Mouse (Mus musculus) myocyte (in vitro differentiated cells): ENCODE results near the gene Slit3. TPM values are rescaled to one million over a fixed set of nuclear protein-coding genes. Genes with fewer than 3 reads are reported as not detected.

Source experiments
- H3K27me3 ChIP-seq: one replicate; pipeline ENCODE4 v1.6.1; 2011; ENCODE audit not compliant: control insufficient read depth, insufficient read depth, insufficient read length
- H3K36me3 ChIP-seq: one replicate; pipeline ENCODE4 v1.6.1; 2011; ENCODE audit not compliant: control insufficient read depth, insufficient read depth
- H3K4me2 ChIP-seq: one replicate; pipeline ENCODE4 v1.6.1; 2011; ENCODE audit warnings: low read depth, control low read depth
- H3K4me3 ChIP-seq: one replicate; pipeline ENCODE4 v1.5.1; 2011; ENCODE audit warnings: mild to moderate bottlenecking, control low read depth, moderate library complexity
- H3K79me2 ChIP-seq: one replicate; pipeline ENCODE4 v1.6.1; 2011; ENCODE audit not compliant: control insufficient read depth, insufficient read depth
- H3ac ChIP-seq: one replicate; pipeline ENCODE4 v1.6.1; 2011; ENCODE audit not compliant: control insufficient read depth, insufficient read length
- CEBPB ChIP-seq: IDR thresholded peaks from 2 replicates; pipeline ENCODE4 v1.6.1; 2011; ENCODE audit warnings: mild to moderate bottlenecking, moderate library complexity; ENCODE audit not compliant: poor library complexity, insufficient read depth, severe bottlenecking
- E2F4 ChIP-seq: IDR thresholded peaks from one replicate; pipeline ENCODE4 v1.6.1; 2011; ENCODE audit warnings: mild to moderate bottlenecking, control low read depth, moderate library complexity; ENCODE audit not compliant: insufficient read depth
- MAX ChIP-seq: IDR thresholded peaks from one replicate; pipeline ENCODE4 v1.6.1; 2011; ENCODE audit warnings: low read depth, mild to moderate bottlenecking, control low read depth
- MYOD1 ChIP-seq, 3 experiments: IDR thresholded peaks; one replicate each; pipeline ENCODE4 v1.6.1; 2011; ENCODE audit warnings: control low read depth in 2 of 3, low read depth in 2 of 3, mild to moderate bottlenecking in 2 of 3, moderate library complexity in 1 of 3; ENCODE audit not compliant: insufficient read length in 2 of 3, control insufficient read depth in 1 of 3
- MYOG ChIP-seq, 3 experiments: IDR thresholded peaks; one replicate each; pipeline ENCODE4 v1.6.1; 2011; ENCODE audit warnings: control low read depth in 2 of 3, low read depth in 2 of 3, mild to moderate bottlenecking in 2 of 3; ENCODE audit not compliant: insufficient read length in 2 of 3, control insufficient read depth in 1 of 3, insufficient read depth in 1 of 3
- POLR2A ChIP-seq: IDR thresholded peaks from one replicate; pipeline ENCODE4 v1.6.1; 2011; ENCODE audit warnings: low read depth, mild to moderate bottlenecking, control low read depth, moderate library complexity; ENCODE audit not compliant: insufficient read length
- POLR2AphosphoS2 ChIP-seq: IDR thresholded peaks from one replicate; pipeline ENCODE4 v1.6.1; 2011; ENCODE audit warnings: low read depth, control low read depth; ENCODE audit not compliant: insufficient read length
- REST ChIP-seq: IDR thresholded peaks from one replicate; pipeline ENCODE4 v1.6.1; 2011; ENCODE audit warnings: mild to moderate bottlenecking, control low read depth, moderate library complexity; ENCODE audit not compliant: insufficient read depth, insufficient read length
- SRF ChIP-seq: IDR thresholded peaks from one replicate; pipeline ENCODE4 v1.6.1; 2011; ENCODE audit warnings: low read depth; ENCODE audit not compliant: control insufficient read depth, insufficient read length
- TCF12 ChIP-seq: IDR thresholded peaks from one replicate; pipeline ENCODE4 v1.6.1; 2011; ENCODE audit warnings: mild to moderate bottlenecking, control low read depth; ENCODE audit not compliant: poor library complexity, insufficient read depth, severe bottlenecking
- TCF3 ChIP-seq: IDR thresholded peaks from one replicate; pipeline ENCODE4 v1.6.1; 2011; ENCODE audit warnings: low read depth, control low read depth; ENCODE audit not compliant: insufficient read length
- USF1 ChIP-seq: IDR thresholded peaks from one replicate; pipeline ENCODE4 v1.6.1; 2011; ENCODE audit warnings: low read depth, mild to moderate bottlenecking, control low read depth, moderate library complexity
- polyA plus RNA-seq: library from polyadenylated mRNA; unstranded; fragments of >200 nt; fragmentation: generic; extraction: Trizol; gene quantifications from one replicate; pipeline ENCODE4 v1.2.1, GENCODE M21; 2012; ENCODE audit warnings: missing spikeins

Slit3 gene
- polyA plus RNA-seq, 1 experiment, result not detected

DNA sequence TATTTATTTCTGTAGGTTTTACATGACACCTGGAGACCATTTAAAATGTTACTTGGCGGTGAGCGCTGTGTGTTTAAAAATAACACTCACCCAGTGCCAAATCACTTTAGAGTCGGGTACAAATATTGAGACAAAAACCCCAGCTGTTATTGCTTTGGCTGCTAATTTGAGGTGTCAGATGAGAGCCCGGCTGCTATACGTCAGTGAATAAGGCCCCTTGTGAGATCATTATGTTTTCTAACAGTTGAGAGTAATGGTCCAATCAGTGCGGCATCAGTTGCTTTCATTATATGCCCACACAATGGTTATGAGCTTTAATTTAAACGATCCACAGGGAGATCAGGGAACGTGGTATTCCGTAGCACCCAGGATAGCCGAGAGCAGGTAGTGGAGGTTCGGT is 435.2 kb downstream of the Slit3 start:
- Histone ChIP-seq H3ac (no peak overlapping the region), H3K36me3 (no peaks in the 10 kb centered on the region), H3K4me2 (no peak overlapping the region), H3K4me3 (no peak overlapping the region), H3K79me2 (no peaks in the 10 kb centered on the region), H3K27me3 (peaks cover 13% of the 10 kb centered on the region)
- TF ChIP-seq POLR2AphosphoS2, result no peak
- no peak for TF ChIP-seq E2F4
- TF ChIP-seq MYOD1 (IDR thresholded peaks at IDR 0.05; ENCODE audit: control insufficient read depth in 1 of 3, insufficient read length in 2 of 3, low read depth in 2 of 3), result no peak
- no peak for TF ChIP-seq REST
- no peak for TF ChIP-seq CEBPB
- no peak for TF ChIP-seq SRF
- no peak for TF ChIP-seq USF1
- no peak for TF ChIP-seq MYOG (IDR thresholded peaks at IDR 0.05; ENCODE audit: control insufficient read depth in 1 of 3, insufficient read depth in 1 of 3, insufficient read length in 2 of 3, low read depth in 2 of 3)
- TF ChIP-seq TCF3, result no peak
- TF ChIP-seq MAX, result no peak
- TF ChIP-seq POLR2A, result no peak
- no peak for TF ChIP-seq TCF12

DNA sequence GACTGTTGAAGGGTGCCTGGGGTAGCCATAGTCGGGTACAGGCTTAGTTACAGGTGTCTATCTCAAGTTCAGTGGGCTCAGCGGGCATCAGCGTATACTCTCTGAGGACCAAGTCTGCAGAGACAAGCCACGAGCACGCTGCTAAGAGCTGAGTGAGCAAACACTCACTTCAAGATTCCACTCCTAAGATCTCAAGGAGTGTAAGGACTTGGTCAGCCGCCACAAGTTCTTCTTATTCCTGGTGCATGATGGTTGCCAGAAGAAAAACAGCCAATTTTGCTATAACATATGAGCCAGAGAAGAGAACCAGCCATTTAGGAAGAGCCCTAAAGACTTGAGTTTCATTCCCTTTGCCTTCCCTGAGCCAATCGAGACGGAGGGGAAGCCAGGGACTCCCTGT is 436.5 kb downstream of the Slit3 start:
- no peak overlapping the region for H3K4me3 ChIP-seq
- H3ac ChIP-seq, result no peak overlapping the region
- H3K27me3 ChIP-seq, result peaks cover 19% of the 10 kb centered on the region
- TF ChIP-seq CEBPB (no peak), SRF (no peak), TCF3 (no peak), POLR2AphosphoS2 (no peak), E2F4 (no peak), MYOG (IDR thresholded peaks at IDR 0.05; ENCODE audit: control insufficient read depth in 1 of 3, insufficient read depth in 1 of 3, insufficient read length in 2 of 3, low read depth in 2 of 3) (no peak), TCF12 (no peak), MAX (no peak), POLR2A (no peak), MYOD1 (IDR thresholded peaks at IDR 0.05; ENCODE audit: control insufficient read depth in 1 of 3, insufficient read length in 2 of 3, low read depth in 2 of 3) (no peak), USF1 (no peak), REST (no peak)
- no peak overlapping the region for H3K4me2 ChIP-seq
- H3K36me3 ChIP-seq, result no peaks in the 10 kb centered on the region
- H3K79me2 ChIP-seq, result no peaks in the 10 kb centered on the region

DNA sequence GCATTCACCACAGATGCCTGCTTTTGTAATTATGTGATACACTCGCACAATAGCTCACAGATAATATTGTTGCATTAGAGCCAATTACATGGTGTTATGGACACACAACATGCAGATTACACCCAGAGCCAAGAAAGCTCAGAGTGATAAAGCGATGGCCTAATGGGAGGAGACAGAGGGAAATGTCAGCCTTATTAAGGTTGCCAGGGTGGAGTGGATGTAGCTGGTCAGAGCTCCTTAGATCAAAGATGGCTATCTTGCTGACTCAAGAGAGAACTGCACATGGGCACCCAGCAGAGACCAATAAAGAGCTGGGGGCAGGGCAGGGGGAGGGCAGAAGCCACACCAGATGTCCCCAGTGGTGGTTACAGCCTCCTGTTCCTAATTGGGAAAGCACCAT is 437.3 kb downstream of the Slit3 start:
- no peak overlapping the region for H3ac ChIP-seq
- peaks cover 19% of the 10 kb centered on the region for H3K27me3 ChIP-seq
- no peak overlapping the region for H3K4me3 ChIP-seq
- H3K79me2 ChIP-seq, result no peaks in the 10 kb centered on the region
- TF ChIP-seq MAX (no peak), TCF3 (no peak)
- no peaks in the 10 kb centered on the region for H3K36me3 ChIP-seq
- no peak overlapping the region for H3K4me2 ChIP-seq

DNA sequence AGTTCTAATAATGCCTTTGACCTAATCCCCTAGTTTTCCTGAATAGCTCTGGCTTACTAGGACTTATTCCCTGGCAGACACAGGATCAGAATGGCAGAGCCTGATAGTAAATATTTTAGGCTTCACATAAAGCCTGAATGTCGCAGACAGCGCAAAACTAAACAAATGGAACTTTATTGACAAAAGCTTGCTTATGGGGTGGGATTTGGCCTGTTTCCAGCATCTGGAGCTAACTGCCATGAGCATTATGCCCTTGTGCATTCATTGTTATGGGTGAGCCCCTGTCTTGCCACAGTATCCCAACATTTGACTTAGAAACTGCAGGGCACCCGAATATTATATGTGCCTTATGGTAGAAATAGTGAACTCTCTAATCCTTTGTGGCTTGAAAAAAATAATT is 438.4 kb downstream of the Slit3 start:
- Histone ChIP-seq H3K36me3 (no peaks in the 10 kb centered on the region), H3K27me3 (peaks cover 19% of the 10 kb centered on the region), H3K4me3 (no peak overlapping the region), H3K4me2 (no peak overlapping the region), H3ac (no peak overlapping the region), H3K79me2 (no peaks in the 10 kb centered on the region)
- TF ChIP-seq CEBPB, result no peak
- TF ChIP-seq MYOG (IDR thresholded peaks at IDR 0.05; ENCODE audit: control insufficient read depth in 1 of 3, insufficient read depth in 1 of 3, insufficient read length in 2 of 3, low read depth in 2 of 3), result no peak
- TF ChIP-seq USF1, result no peak
- no peak for TF ChIP-seq POLR2A
- TF ChIP-seq MAX, result no peak
- TF ChIP-seq POLR2AphosphoS2, result no peak
- no peak for TF ChIP-seq SRF
- TF ChIP-seq TCF3, result no peak
- TF ChIP-seq TCF12, result no peak
- TF ChIP-seq REST, result no peak
- TF ChIP-seq E2F4, result no peak
- TF ChIP-seq MYOD1 (IDR thresholded peaks at IDR 0.05; ENCODE audit: control insufficient read depth in 1 of 3, insufficient read length in 2 of 3, low read depth in 2 of 3), result no peak

- H3ac ChIP-seq, result no peak overlapping the region
- no peaks in the 10 kb centered on the region for H3K79me2 ChIP-seq
- TF ChIP-seq TCF12 (no peak), MYOD1 (IDR thresholded peaks at IDR 0.05; ENCODE audit: control insufficient read depth in 1 of 3, insufficient read length in 2 of 3, low read depth in 2 of 3) (no peak), SRF (no peak), POLR2AphosphoS2 (no peak), MAX (no peak)
- no peak overlapping the region for H3K4me3 ChIP-seq
- no peaks in the 10 kb centered on the region for H3K36me3 ChIP-seq
- H3K4me2 ChIP-seq, result no peak overlapping the region
- peaks cover 19% of the 10 kb centered on the region for H3K27me3 ChIP-seq
Observed at GRCm38 (mm10) chr11:35561760-35562159, 440.7 kb downstream of the Slit3 start.
